Mouse (Mus musculus) stomach, embryonic 14.5 days (tissue): ENCODE results near the gene Mtm1. TPM values are rescaled to one million over a fixed set of nuclear protein-coding genes. Genes with fewer than 3 reads are reported as not detected.
A peak's percentile ranks its signal among the peaks of the same experiment; 100 is the strongest.

Experiments used
- ATAC-seq: fragments of 200-750 bp; cut with Nextera tagmentation; 2 replicates; pipeline ENCODE4 v1.8.0; 2017; ENCODE audit warnings: low read depth, moderate TSS enrichment; ENCODE audit not compliant: insufficient number of reproducible peaks, insufficient read depth, low FRiP score
- H3K27ac ChIP-seq: fragments of 300-500 bp; sonication (generic); 2 replicates; pipeline ENCODE4 v1.5.1; 2014; ENCODE audit warnings: mild to moderate bottlenecking, low read length, moderate library complexity, mixed read lengths
- H3K27me3 ChIP-seq: fragments of 300-500 bp; sonication (generic); 2 replicates; pipeline ENCODE4 v1.6.1; 2014; ENCODE audit warnings: low read length, control low read depth, mixed read lengths; ENCODE audit not compliant: control insufficient read depth, insufficient read depth
- H3K36me3 ChIP-seq: fragments of 300-500 bp; sonication (generic); 2 replicates; pipeline ENCODE4 v1.6.1; 2014; ENCODE audit warnings: mild to moderate bottlenecking, control low read depth, low read length, moderate library complexity, mixed read lengths; ENCODE audit not compliant: control insufficient read depth, insufficient read depth
- H3K4me1 ChIP-seq: fragments of 300-500 bp; sonication (generic); 2 replicates; pipeline ENCODE4 v1.6.1; 2014; ENCODE audit warnings: low read length, control low read depth, mixed read lengths; ENCODE audit not compliant: control insufficient read depth, insufficient read depth
- H3K4me2 ChIP-seq: fragments of 300-500 bp; sonication (generic); replicated peaks from 2 replicates; pipeline ENCODE4 v1.6.1; 2014; ENCODE audit warnings: low read depth, low read length, control low read depth
- H3K4me3 ChIP-seq: fragments of 300-500 bp; sonication (generic); 2 replicates; pipeline ENCODE4 v1.5.1; 2014; ENCODE audit warnings: low read depth, low read length, control low read depth
- H3K9ac ChIP-seq: fragments of 300-500 bp; sonication (generic); replicated peaks from 2 replicates; pipeline ENCODE4 v1.6.1; 2014; ENCODE audit warnings: low read depth, mild to moderate bottlenecking, control low read depth, low read length, moderate library complexity, mixed read lengths
- H3K9me3 ChIP-seq: fragments of 300-500 bp; sonication (generic); 2 replicates; pipeline ENCODE4 v1.6.1; 2016; ENCODE audit warnings: low read depth, low read length, control low read depth; ENCODE audit not compliant: control insufficient read depth
- WGBS: fragments of 180-500 bp; shearing (Covaris S2); extraction: QIAGEN DNeasy Blood & Tissue Kit; methylation state at CpG from one replicate; pipeline ENCODE4 v1.1.7; 2014; 5-methylcytosine and 5-hydroxymethylcytosine counted together
- polyA plus RNA-seq: library from polyadenylated mRNA; unstranded; fragments of >200 nt; fragmentation: Nextera tagmentation; extraction: Ambion mirVana; gene quantifications from 2 replicates; pipeline ENCODE4 v1.2.1, GENCODE M21; 2014

Mtm1 gene
- polyA plus RNA-seq, 1 experiment from 2014 or later = 4.9 TPM

DNA sequence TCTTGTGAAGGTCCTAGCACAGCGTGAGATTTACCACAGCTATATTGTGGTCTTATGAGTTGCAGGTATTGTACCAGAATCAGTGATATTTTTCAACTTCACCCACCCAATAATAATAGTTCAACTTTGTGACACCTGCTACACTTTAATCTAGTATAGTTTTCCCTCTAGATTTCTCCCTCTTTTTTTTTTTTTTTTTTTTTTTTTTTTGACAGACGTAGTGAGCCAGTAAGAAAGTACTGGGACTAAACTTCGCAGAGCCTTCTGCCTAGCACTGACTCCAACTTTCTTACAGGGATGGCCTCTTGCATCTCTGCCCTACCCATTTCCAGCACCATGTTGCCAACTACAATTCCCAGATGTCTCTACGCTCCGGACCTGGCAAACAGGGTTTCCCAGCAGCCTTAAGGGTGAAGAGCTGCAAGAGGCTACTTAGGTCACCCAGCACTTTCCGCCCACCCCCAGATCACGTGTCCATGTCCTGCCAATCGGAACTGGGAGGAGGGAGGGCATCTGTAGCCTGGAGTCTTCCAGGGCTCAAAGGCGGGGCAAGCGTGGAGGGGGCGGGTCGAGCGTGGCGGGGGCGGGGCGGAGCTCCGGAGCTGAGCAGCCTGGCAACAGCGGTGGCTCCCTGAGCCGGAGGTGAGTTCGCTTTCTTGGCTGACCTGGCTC lies 4.0 kb downstream of the Mtm1 start:
- peak; percentile 99 for ATAC-seq
- Histone ChIP-seq H3K9ac (no peak overlapping the region; the same call in 1 of the 2 replicates), H3K9me3 (no peaks in the 10 kb centered on the region), H3K36me3 (no peaks in the 10 kb centered on the region), H3K4me3 (peak overlapping the region; percentile 44), H3K4me2 (peak overlapping the region; percentile 56; the same call in 1 of the 2 replicates), H3K27me3 (no peaks in the 10 kb centered on the region), H3K4me1 (no peaks in the 10 kb centered on the region), H3K27ac (no peak overlapping the region)
- 15% methylated on average over 18 of the region's 20 CpGs for WGBS

DNA sequence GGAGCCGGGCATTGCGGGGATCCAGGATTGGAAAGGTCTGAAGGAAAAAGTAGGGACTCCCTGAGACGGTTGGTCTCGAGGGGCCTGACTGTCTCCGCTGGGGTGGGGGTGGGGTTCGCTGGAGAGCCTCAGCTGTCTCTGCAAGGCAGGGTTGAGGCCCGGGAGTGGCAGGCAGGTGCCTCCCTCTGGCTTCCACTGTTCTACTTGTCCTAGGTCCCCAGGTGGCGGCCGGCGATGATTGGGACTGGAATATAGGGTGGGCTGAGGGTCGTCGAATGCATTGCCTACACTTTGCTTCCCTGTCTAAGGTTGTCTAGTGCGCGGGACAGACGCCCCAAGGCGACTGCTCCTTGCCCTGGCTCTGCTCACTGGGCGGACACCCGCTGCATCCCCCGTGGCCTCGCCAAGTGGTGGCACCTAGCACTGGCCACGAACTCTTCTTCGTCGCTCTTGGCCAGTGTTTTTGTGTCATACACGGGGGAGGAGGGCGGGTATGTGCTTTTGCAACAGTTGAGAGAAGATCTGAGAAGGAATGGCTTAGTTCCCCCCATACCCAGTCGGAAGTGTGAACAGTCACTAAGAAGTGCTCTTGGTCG lies 4.6 kb downstream of the Mtm1 start:
- ATAC-seq = peak; percentile 73; the same call in 1 of the 2 replicates
- H3K4me2 ChIP-seq = peak overlapping the region; percentile 56
- peak overlapping the region; percentile 44 for H3K4me3 ChIP-seq
- no peaks in the 10 kb centered on the region for H3K9me3 ChIP-seq
- H3K4me1 ChIP-seq = no peaks in the 10 kb centered on the region
- no peaks in the 10 kb centered on the region for H3K36me3 ChIP-seq
- no peak overlapping the region for H3K27ac ChIP-seq
- no peak overlapping the region; the same call in 1 of the 2 replicates for H3K9ac ChIP-seq
- WGBS = 24% methylated on average over 26 of the region's 27 CpGs
- no peaks in the 10 kb centered on the region for H3K27me3 ChIP-seq

DNA sequence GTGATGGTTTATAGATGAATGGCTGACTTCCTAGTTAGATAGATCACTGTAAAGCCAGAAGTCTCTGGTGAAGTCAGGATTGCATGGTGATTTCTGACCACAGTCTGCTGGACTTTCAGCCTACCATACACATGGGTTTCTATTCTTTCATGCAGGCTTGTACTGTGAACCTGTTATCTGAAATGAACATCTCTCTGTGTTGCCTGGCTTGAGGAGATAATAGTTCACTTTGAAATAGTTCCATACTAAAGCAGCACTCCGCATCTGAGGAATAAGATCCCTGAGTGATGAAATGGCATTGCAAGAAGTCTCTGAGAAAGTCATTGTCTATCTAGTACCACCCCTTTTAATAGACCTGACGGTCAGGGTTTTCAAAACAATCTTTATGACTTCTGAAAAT lies 6.3 kb downstream of the Mtm1 start:
- Histone ChIP-seq H3K27ac (no peak overlapping the region), H3K9me3 (no peaks in the 10 kb centered on the region), H3K36me3 (no peaks in the 10 kb centered on the region), H3K4me2 (no peak overlapping the region), H3K9ac (no peak overlapping the region), H3K4me3 (no peak overlapping the region), H3K27me3 (no peaks in the 10 kb centered on the region), H3K4me1 (no peaks in the 10 kb centered on the region)
- 86% methylated on average over 2 of the region's 2 CpGs for WGBS
- ATAC-seq = no peak

DNA sequence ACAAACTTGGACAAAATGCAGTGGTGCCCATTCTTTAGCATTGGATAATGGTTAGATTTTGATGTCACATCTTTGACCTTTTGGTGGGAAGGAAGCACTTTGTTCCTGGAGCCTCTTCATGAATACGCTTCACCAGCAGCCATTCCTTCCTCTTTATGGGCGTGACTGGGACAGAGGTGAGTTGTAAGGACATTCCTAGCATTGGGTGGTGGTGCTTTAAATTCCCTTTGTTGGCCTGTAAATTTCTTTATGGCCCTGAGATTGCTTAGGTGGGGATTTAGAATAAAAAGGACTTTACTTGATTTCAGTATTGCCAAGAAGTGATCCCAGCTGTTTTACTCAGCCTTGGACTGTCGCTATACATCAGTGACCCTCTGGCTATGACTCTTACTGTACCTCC lies 8.3 kb downstream of the Mtm1 start:
- ATAC-seq = no peak
- Histone ChIP-seq H3K4me3 (no peak overlapping the region), H3K27ac (no peak overlapping the region)

DNA sequence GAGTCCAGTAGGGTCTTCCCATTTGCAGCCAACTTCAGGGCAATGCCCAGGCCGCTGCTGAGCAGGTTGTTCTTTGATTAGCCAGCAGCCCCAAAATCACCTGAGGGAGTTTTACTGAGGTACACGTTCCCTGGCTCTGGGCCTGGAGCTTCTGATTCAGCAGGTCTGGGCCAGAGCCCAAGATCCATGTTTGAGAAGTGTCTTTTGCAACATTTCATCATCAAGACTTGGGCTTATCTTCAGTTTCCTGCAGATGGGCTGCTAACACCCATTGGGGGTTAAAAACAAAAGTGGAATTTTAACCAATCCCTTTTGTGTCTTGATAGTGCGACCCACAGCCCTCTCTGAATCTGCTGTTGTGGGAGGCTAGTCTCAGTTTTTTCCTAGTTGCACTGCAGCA lies 10.3 kb downstream of the Mtm1 start:
- WGBS = 63% methylated on average over 3 of the region's 3 CpGs
- no peaks in the 10 kb centered on the region for H3K36me3 ChIP-seq
- no peak overlapping the region for H3K4me2 ChIP-seq
- no peak for ATAC-seq
- no peaks in the 10 kb centered on the region for H3K9me3 ChIP-seq
- H3K9ac ChIP-seq = no peak overlapping the region
- H3K4me1 ChIP-seq = no peaks in the 10 kb centered on the region
- H3K27ac ChIP-seq = no peak overlapping the region
- H3K27me3 ChIP-seq = no peaks in the 10 kb centered on the region
- no peak overlapping the region for H3K4me3 ChIP-seq

More for the DNA sequence above, 8.3 kb downstream of the Mtm1 start:
- Histone ChIP-seq H3K9me3 (no peaks in the 10 kb centered on the region), H3K4me1 (no peaks in the 10 kb centered on the region), H3K4me2 (no peak overlapping the region), H3K9ac (no peak overlapping the region), H3K27me3 (no peaks in the 10 kb centered on the region), H3K36me3 (no peaks in the 10 kb centered on the region)
- 78% methylated on average over 3 of the region's 3 CpGs for WGBS

DNA sequence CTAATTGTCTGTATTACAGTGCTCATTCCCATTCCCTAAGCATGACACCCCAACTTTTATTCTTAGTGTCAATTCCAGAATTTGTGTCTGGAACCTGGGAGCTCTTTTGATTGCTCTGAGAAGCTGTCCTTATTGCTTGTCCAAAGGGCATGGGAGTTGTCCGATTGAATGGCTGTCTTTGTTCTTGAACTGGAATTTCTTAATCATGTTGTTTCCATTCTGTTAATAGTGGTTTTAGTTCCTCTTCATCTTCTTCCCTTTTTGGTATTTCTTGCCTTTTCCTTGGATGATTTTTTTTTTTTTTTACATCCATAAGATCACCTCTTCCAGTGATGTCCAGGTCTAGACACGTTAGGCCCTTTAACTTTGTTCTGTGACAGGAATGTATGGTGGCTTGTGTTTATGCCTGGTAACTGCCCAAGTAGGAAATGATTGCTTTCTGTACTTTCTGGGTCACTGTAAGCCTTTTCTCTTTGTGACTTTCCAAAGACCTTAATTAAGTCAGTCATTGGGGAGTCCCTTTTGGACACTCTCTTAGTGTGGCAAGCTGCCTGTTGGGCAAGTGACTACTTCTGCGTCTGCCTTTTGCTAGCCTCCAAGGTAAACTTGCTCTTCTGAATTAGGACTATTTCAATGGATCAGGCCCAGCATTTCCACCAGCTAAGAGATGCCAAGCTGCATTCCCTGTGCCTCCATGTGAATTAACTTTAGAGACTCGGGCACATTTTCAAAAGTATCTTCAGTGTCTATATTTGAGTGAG lies 12.3 kb downstream of the Mtm1 start:
- no peaks in the 10 kb centered on the region for H3K4me1 ChIP-seq
- no peak overlapping the region for H3K4me2 ChIP-seq
- H3K36me3 ChIP-seq = no peaks in the 10 kb centered on the region
- no peaks in the 10 kb centered on the region for H3K27me3 ChIP-seq
- no peak overlapping the region for H3K27ac ChIP-seq
- H3K9ac ChIP-seq = no peak overlapping the region
- H3K9me3 ChIP-seq = no peaks in the 10 kb centered on the region
- no peak overlapping the region for H3K4me3 ChIP-seq
- no peak for ATAC-seq
- 86% methylated on average over 4 of the region's 4 CpGs for WGBS

DNA sequence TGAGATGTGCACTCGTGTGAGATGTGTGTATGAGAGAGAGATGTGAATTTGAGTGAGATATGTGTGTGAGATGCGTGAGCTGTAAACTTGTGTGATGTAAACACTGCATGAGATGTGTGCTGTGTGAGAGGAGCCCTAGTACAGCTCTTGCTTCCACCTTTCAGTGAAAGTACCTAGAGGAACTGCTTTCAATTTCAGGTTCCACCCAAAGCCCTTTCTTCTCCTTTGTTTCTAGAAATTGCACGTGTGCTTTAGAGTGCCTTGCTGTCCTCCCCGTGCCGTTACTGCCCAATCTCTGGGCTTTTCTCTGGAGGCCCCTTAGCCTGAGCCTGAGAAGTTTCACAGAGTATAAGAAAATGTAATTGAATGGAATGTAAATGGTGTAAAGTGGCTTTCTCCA lies 16.3 kb downstream of the Mtm1 start:
- 71% methylated on average over 5 of the region's 5 CpGs for WGBS
- Histone ChIP-seq H3K4me3 (no peak overlapping the region), H3K4me2 (no peak overlapping the region), H3K27me3 (no peaks in the 10 kb centered on the region), H3K27ac (no peak overlapping the region), H3K36me3 (no peaks in the 10 kb centered on the region), H3K9ac (no peak overlapping the region), H3K9me3 (no peaks in the 10 kb centered on the region), H3K4me1 (no peaks in the 10 kb centered on the region)
- ATAC-seq = no peak

DNA sequence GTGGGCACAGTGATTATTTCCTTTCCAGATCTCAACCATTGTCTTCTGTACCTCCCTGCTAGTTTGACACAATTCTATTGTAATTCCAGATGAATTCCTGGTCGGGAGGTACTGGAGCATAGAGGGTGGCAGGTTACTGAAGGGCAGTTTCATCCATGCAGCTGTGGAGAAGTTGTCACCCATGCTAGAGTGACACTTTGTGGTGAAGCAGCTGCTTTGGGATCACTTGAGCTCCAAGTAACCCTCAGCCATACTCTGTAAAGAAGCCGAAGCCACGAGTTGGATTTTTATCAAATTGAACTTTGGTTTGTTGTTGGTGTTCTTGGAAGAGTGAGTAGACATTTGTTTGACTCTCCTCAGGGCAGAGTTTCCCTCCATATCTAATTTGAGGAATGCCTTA lies 17.6 kb downstream of the Mtm1 start:
- H3K4me3 ChIP-seq = no peak overlapping the region
- no peak overlapping the region for H3K27ac ChIP-seq
- no peaks in the 10 kb centered on the region for H3K9me3 ChIP-seq
- no peak overlapping the region for H3K4me2 ChIP-seq
- no peaks in the 10 kb centered on the region for H3K36me3 ChIP-seq
- H3K4me1 ChIP-seq = no peaks in the 10 kb centered on the region
- no peak overlapping the region for H3K9ac ChIP-seq
- no peaks in the 10 kb centered on the region for H3K27me3 ChIP-seq
- WGBS = 78% methylated on average over 3 of the region's 3 CpGs
- no peak for ATAC-seq
